Mouse (Mus musculus) brain, embryonic 14.5 days (tissue): ENCODE measurements around the gene Kars.

Experiments
- CTCF ChIP-seq: fragments of 200-500 bp; IDR thresholded peaks from 2 replicates; pipeline ENCODE4 v1.5.1; 2012; ENCODE audit warnings: inconsistent platforms, mild to moderate bottlenecking, moderate library complexity, borderline replicate concordance; ENCODE audit not compliant: insufficient read depth, insufficient read length; ENCODE audit errors: extremely low read depth
- POLR2A ChIP-seq: fragments of 200-500 bp; IDR thresholded peaks from 2 replicates; pipeline ENCODE4 v1.6.1; 2012; ENCODE audit warnings: mild to moderate bottlenecking, inconsistent platforms, borderline replicate concordance; ENCODE audit not compliant: poor library complexity, insufficient read depth, insufficient read length, severe bottlenecking; ENCODE audit errors: extremely low read depth

- TF ChIP-seq CTCF, result no peak
- TF ChIP-seq POLR2A, result no peak
Measured at GRCm38 (mm10) chr8:112054456-112054855, 43.3 kb upstream of the Kars start.
